Mouse (Mus musculus): ENCODE results near the gene H2-M3. TPM values are rescaled to one million over a fixed set of nuclear protein-coding genes. Genes with fewer than 3 reads are reported as not detected.

The H2-M3 gene
- polyA plus RNA-seq, 1 experiment from 2014 or later, result 1.6 TPM

Other genes starting within 250 kb of the H2-M3 start
- gene Mog, start 246.8 kb upstream of the H2-M3 start, polyA plus RNA-seq (2015; fragmentation: Nextera tagmentation; extraction: Ambion mirVana), result 1.6 and 1.9 TPM in 2 replicates
- gene Gabbr1, start 224.3 kb upstream of the H2-M3 start, polyA plus RNA-seq (2015; fragmentation: Nextera tagmentation; extraction: Ambion mirVana), result 82.9 and 85.5 TPM in 2 replicates
- gene Olfr90, start 181.7 kb upstream of the H2-M3 start, polyA plus RNA-seq (2015; fragmentation: Nextera tagmentation; extraction: Ambion mirVana), result 0.09 TPM in 1 of 2 replicates, not detected in the other
- not detected in 2 replicates for gene Olfr91, start 171.9 kb upstream of the H2-M3 start, polyA plus RNA-seq (2015; fragmentation: Nextera tagmentation; extraction: Ambion mirVana)
- gene Olfr92, start 150.1 kb upstream of the H2-M3 start, polyA plus RNA-seq (2015; fragmentation: Nextera tagmentation; extraction: Ambion mirVana), result not detected in 2 replicates
- gene Olfr93, start 108.7 kb upstream of the H2-M3 start, polyA plus RNA-seq (2015; fragmentation: Nextera tagmentation; extraction: Ambion mirVana), result not detected in 2 replicates
- gene Ubd, start 76.3 kb upstream of the H2-M3 start, polyA plus RNA-seq (2015; fragmentation: Nextera tagmentation; extraction: Ambion mirVana), result not detected in 2 replicates
- 0.20 TPM in 1 of 2 replicates, not detected in the other for gene Olfr94, start 69.2 kb upstream of the H2-M3 start, polyA plus RNA-seq (2015; fragmentation: Nextera tagmentation; extraction: Ambion mirVana)
- not detected in 2 replicates for gene Olfr95, start 57.1 kb upstream of the H2-M3 start, polyA plus RNA-seq (2015; fragmentation: Nextera tagmentation; extraction: Ambion mirVana)
- gene Olfr96, start 50.1 kb upstream of the H2-M3 start, polyA plus RNA-seq (2015; fragmentation: Nextera tagmentation; extraction: Ambion mirVana), result not detected in 2 replicates
- gene Olfr97, start 32.9 kb upstream of the H2-M3 start, polyA plus RNA-seq (2015; fragmentation: Nextera tagmentation; extraction: Ambion mirVana), result not detected in 2 replicates
- not detected in 2 replicates for gene Olfr98, start 6.5 kb upstream of the H2-M3 start, polyA plus RNA-seq (2015; fragmentation: Nextera tagmentation; extraction: Ambion mirVana)
- not detected in 2 replicates for gene Olfr99, start 13.2 kb downstream of the H2-M3 start, polyA plus RNA-seq (2015; fragmentation: Nextera tagmentation; extraction: Ambion mirVana)
- not detected in 2 replicates for gene Olfr101, start 34.1 kb downstream of the H2-M3 start, polyA plus RNA-seq (2015; fragmentation: Nextera tagmentation; extraction: Ambion mirVana)
- gene Olfr102, start 46.8 kb downstream of the H2-M3 start, polyA plus RNA-seq (2015; fragmentation: Nextera tagmentation; extraction: Ambion mirVana), result not detected in 2 replicates
- not detected in 2 replicates for gene Olfr103, start 69.5 kb downstream of the H2-M3 start, polyA plus RNA-seq (2015; fragmentation: Nextera tagmentation; extraction: Ambion mirVana)
- not detected in 2 replicates for gene Olfr104-ps, start 89.4 kb downstream of the H2-M3 start, polyA plus RNA-seq (2015; fragmentation: Nextera tagmentation; extraction: Ambion mirVana)
- gene Olfr105-ps, start 108.8 kb downstream of the H2-M3 start, polyA plus RNA-seq (2015; fragmentation: Nextera tagmentation; extraction: Ambion mirVana), result not detected in 2 replicates
- not detected in 2 replicates for gene Olfr106-ps, start 120.2 kb downstream of the H2-M3 start, polyA plus RNA-seq (2015; fragmentation: Nextera tagmentation; extraction: Ambion mirVana)
- not detected in 2 replicates for gene Olfr107, start 129.0 kb downstream of the H2-M3 start, polyA plus RNA-seq (2015; fragmentation: Nextera tagmentation; extraction: Ambion mirVana)
- gene Olfr108, start 175.3 kb downstream of the H2-M3 start, polyA plus RNA-seq (2015; fragmentation: Nextera tagmentation; extraction: Ambion mirVana), result not detected in 2 replicates
- not detected in 2 replicates for gene Olfr109, start 188.7 kb downstream of the H2-M3 start, polyA plus RNA-seq (2015; fragmentation: Nextera tagmentation; extraction: Ambion mirVana)
- not detected in 2 replicates for gene H2-M2, start 213.3 kb downstream of the H2-M3 start, polyA plus RNA-seq (2015; fragmentation: Nextera tagmentation; extraction: Ambion mirVana)
- not detected in 2 replicates for gene Olfr110, start 222.2 kb downstream of the H2-M3 start, polyA plus RNA-seq (2015; fragmentation: Nextera tagmentation; extraction: Ambion mirVana)
- gene Olfr111, start 237.8 kb downstream of the H2-M3 start, polyA plus RNA-seq (2015; fragmentation: Nextera tagmentation; extraction: Ambion mirVana), result not detected in 2 replicates

All from hindbrain, embryonic 16.5 days (tissue).